Mouse (Mus musculus): ENCODE results near the gene Pdrg1.

DNA sequence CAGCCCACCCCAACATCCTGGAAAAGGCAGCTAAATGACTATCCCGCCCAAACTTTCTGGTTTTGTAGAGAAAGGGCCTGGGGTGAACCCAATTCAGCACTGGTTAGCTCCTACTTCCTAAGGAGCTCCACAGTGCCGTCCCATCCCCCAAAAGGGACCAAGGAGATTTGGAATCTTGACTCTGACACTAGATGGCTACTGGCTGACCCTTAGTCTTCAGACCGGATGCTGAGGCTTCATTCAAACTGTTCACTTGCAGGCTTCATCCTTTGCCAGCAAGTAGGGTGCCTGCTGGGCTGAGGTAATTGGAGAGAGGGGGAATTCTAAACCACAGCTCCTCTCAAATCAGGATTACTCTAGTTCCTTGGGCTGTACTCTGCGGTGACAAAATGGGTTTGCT, 17.7 kb upstream of the Pdrg1 start:
- TF ChIP-seq POLR2A (IDR thresholded peaks at IDR 0.05; ENCODE audit: borderline replicate concordance, control insufficient read depth, low read depth, low read length) (no peak), CTCF (IDR thresholded peaks at IDR 0.05; ENCODE audit: control insufficient read depth, insufficient read depth, low read length) (no peak)

Data from bone marrow, adult 2 months (tissue).